9 mouse cellular contexts compared by ENCODE assay signal in genomic region chr8:57333795-57334551, GRCm38 (mm10). TPM values are rescaled to one million over a fixed set of nuclear protein-coding genes. Genes with fewer than 3 reads are reported as not detected.
DNase-seq lines count a peak whose midpoint lies in the region; ATAC-seq and TF ChIP-seq lines count a peak whose summit lies in the region.
"Had no signal": no experiment of that assay in that cellular context is flagged by ENCODE, and none has a peak within 500 bp of the region (broad histone marks: within the 10 kb centered on the region; RNA-seq: fewer than 3 reads in every experiment).

No protein-coding gene starts in this region.

- no peak overlapping the region; the same call in 1 of the 2 replicates for H3K4me3 ChIP-seq in midbrain, embryonic 10.5 days
- no peak overlapping the region for H3K4me3 ChIP-seq in midbrain, postnatal 0 days (ENCODE audit: low read depth, low read length)
- H3K4me3 ChIP-seq in forebrain, embryonic 13.5 days: no peak overlapping the region
- H3K4me3 ChIP-seq in intestine, embryonic 14.5 days (ENCODE audit: low read depth, low read length): peak overlapping the region; percentile 41
- peak overlapping the region; percentile 34 for H3K4me3 ChIP-seq in stomach, embryonic 15.5 days (replicated peaks)

- H3K9ac ChIP-seq in midbrain, postnatal 0 days (replicated peaks; ENCODE audit: low read length, poor library complexity, severe bottlenecking): no peak overlapping the region
- H3K9ac ChIP-seq in forebrain, embryonic 13.5 days: no peak overlapping the region
- peak overlapping the region; percentile 61 for H3K9ac ChIP-seq in intestine, embryonic 14.5 days (ENCODE audit: low read length)
- H3K9ac ChIP-seq in stomach, embryonic 15.5 days: no peak overlapping the region

- H3K27ac ChIP-seq in midbrain, embryonic 10.5 days (replicated peaks): no peak overlapping the region
- no peak overlapping the region for H3K27ac ChIP-seq in midbrain, postnatal 0 days (ENCODE audit: low read depth, low read length)
- no peak overlapping the region for H3K27ac ChIP-seq in forebrain, embryonic 13.5 days
- peak overlapping the region; percentile 85 for H3K27ac ChIP-seq in intestine, embryonic 14.5 days (ENCODE audit: low read depth)
- H3K27ac ChIP-seq in stomach, embryonic 15.5 days: peak overlapping the region; percentile 74

- no peak for ATAC-seq in midbrain, postnatal 0 days (ENCODE audit: low FRiP score)
- 0 out of 2 replicates have a peak, but pooled peaks have one; percentile 14 for ATAC-seq in forebrain, embryonic 13.5 days
- ATAC-seq in intestine, embryonic 14.5 days (replicated peaks; ENCODE audit: low FRiP score, low TSS enrichment, low read depth): no peak; the same call in 1 of the 2 replicates
- ATAC-seq in stomach, embryonic 15.5 days (ENCODE audit: insufficient read depth, low FRiP score, low read depth): no peak
- ATAC-seq: activated CD4-positive, CD25-positive, alpha-beta regulatory T cell, adult 4 months had no signal

- H3K4me2 ChIP-seq in midbrain, postnatal 0 days (ENCODE audit: low read depth, low read length, poor library complexity, severe bottlenecking): no peak overlapping the region
- no peak overlapping the region for H3K4me2 ChIP-seq in forebrain, embryonic 13.5 days
- peak overlapping the region; percentile 53 for H3K4me2 ChIP-seq in intestine, embryonic 14.5 days (ENCODE audit: low read length)
- H3K4me2 ChIP-seq in stomach, embryonic 15.5 days: peak overlapping the region; percentile 54

- WGBS in midbrain, embryonic 10.5 days: under 1% methylated on average over 41 of the region's 41 CpGs
- under 1% methylated on average over 41 of the region's 41 CpGs for WGBS in midbrain, postnatal 0 days
- WGBS in forebrain, embryonic 13.5 days: under 1% methylated on average over 41 of the region's 41 CpGs
- WGBS in intestine, embryonic 14.5 days: under 1% methylated on average over 41 of the region's 41 CpGs
- WGBS in stomach, embryonic 15.5 days: 2% methylated on average over 41 of the region's 41 CpGs

- H3K9me3 ChIP-seq in midbrain, embryonic 10.5 days (replicated peaks): no peaks in the 10 kb centered on the region
- no peaks in the 10 kb centered on the region for H3K9me3 ChIP-seq in midbrain, postnatal 0 days (ENCODE audit: low read length)
- no peaks in the 10 kb centered on the region for H3K9me3 ChIP-seq in forebrain, embryonic 13.5 days (replicated peaks)
- no peaks in the 10 kb centered on the region for H3K9me3 ChIP-seq in intestine, embryonic 14.5 days (ENCODE audit: control insufficient read depth, low read length)
- H3K9me3 ChIP-seq in stomach, embryonic 15.5 days: no peaks in the 10 kb centered on the region

- H3K36me3 ChIP-seq in midbrain, embryonic 10.5 days: no peaks in the 10 kb centered on the region
- no peaks in the 10 kb centered on the region for H3K36me3 ChIP-seq in midbrain, postnatal 0 days (ENCODE audit: insufficient read depth, low read length)
- no peaks in the 10 kb centered on the region for H3K36me3 ChIP-seq in forebrain, embryonic 13.5 days (ENCODE audit: poor library complexity, severe bottlenecking)
- H3K36me3 ChIP-seq in intestine, embryonic 14.5 days (ENCODE audit: control insufficient read depth, insufficient read depth, low read length): no peaks in the 10 kb centered on the region
- H3K36me3 ChIP-seq in stomach, embryonic 15.5 days: no peaks in the 10 kb centered on the region

- no peak for TF ChIP-seq CTCF in midbrain, postnatal 0 days (IDR thresholded peaks at IDR 0.05)

- peaks cover 18% of the 10 kb centered on the region for H3K4me1 ChIP-seq in midbrain, embryonic 10.5 days
- no peaks in the 10 kb centered on the region for H3K4me1 ChIP-seq in midbrain, postnatal 0 days (ENCODE audit: insufficient read depth, low read length)
- no peaks in the 10 kb centered on the region for H3K4me1 ChIP-seq in forebrain, embryonic 13.5 days
- 0 out of 2 replicates have a peak, but pooled peaks cover 4% of the 10 kb centered on the region for H3K4me1 ChIP-seq in intestine, embryonic 14.5 days (replicated peaks; ENCODE audit: control insufficient read depth, insufficient read depth, low read length)
- no peaks in the 10 kb centered on the region for H3K4me1 ChIP-seq in stomach, embryonic 15.5 days

- peaks cover 100% of the 10 kb centered on the region for H3K27me3 ChIP-seq in midbrain, embryonic 10.5 days (ENCODE audit: low read depth, poor library complexity, severe bottlenecking)
- H3K27me3 ChIP-seq in midbrain, postnatal 0 days (ENCODE audit: insufficient read depth, low read length): peaks cover 95% of the 10 kb centered on the region
- H3K27me3 ChIP-seq in forebrain, embryonic 13.5 days: peaks cover 100% of the 10 kb centered on the region
- H3K27me3 ChIP-seq in intestine, embryonic 14.5 days (replicated peaks; ENCODE audit: control insufficient read depth, insufficient read depth, low read length): peaks cover 41% of the 10 kb centered on the region
- peaks cover 31% of the 10 kb centered on the region for H3K27me3 ChIP-seq in stomach, embryonic 15.5 days (replicated peaks)

- DNase-seq in midbrain, embryonic 10.5 days (ENCODE audit: low spot score): peak; percentile 79
- no peak for DNase-seq in midbrain, postnatal 0 days (ENCODE audit: low spot score)
- peak; percentile 83 for DNase-seq in intestine, embryonic 14.5 days (ENCODE audit: low spot score)
- no peak for DNase-seq in gastrocnemius, adult 8-10 months (ENCODE audit: low spot score in 2 of 2)
- DNase-seq in cerebellum, postnatal 36 days: no peak
- DNase-seq: thymus, postnatal 14 days had no signal

RNA-seq across cellular contexts. Expression of gene Hand2, which starts 13.2 kb away (rescaled TPM):
- polyA plus RNA-seq in midbrain, embryonic 10.5 days (2016; fragmentation: Nextera tagmentation; extraction: Ambion mirVana): not detected in 2 replicates
- total RNA-seq in midbrain, postnatal 0 days (2014; rRNA removed): not detected in 2 replicates
- polyA plus RNA-seq in midbrain, postnatal 0 days (2015; fragmentation: Nextera tagmentation; extraction: Ambion mirVana): not detected in 2 replicates
- not detected in 2 replicates for polyA plus RNA-seq in forebrain, embryonic 13.5 days (2015; fragmentation: Nextera tagmentation; extraction: Ambion mirVana)
- polyA plus RNA-seq in intestine, embryonic 14.5 days (2014; fragmentation: Nextera tagmentation; extraction: Ambion mirVana): 13.1 and 15.9 TPM in 2 replicates
- 9.4 and 9.8 TPM in 2 replicates for polyA plus RNA-seq in stomach, embryonic 15.5 days (2015; fragmentation: Nextera tagmentation; extraction: Ambion mirVana)
- total RNA-seq in gastrocnemius, adult 8-10 months (2022): under 1 TPM in 2 of 4 experiments, not detected in 2; 0.11 to 0.15 TPM
- polyA plus RNA-seq: activated CD4-positive, CD25-positive, alpha-beta regulatory T cell, adult 4 months had no signal

Comparison
In these comparisons a context has a peak if more than half of its experiments do, and no peak if none do; other contexts are left out.
1. DNase-seq: peak in midbrain, embryonic 10.5 days (single experiment) and intestine, embryonic 14.5 days (single experiment); none in midbrain, postnatal 0 days (single experiment), gastrocnemius, adult 8-10 months (0 of 2) and cerebellum, postnatal 36 days (0 of 2).
2. H3K27ac ChIP-seq: peak in intestine, embryonic 14.5 days (single experiment) and stomach, embryonic 15.5 days (single experiment); none in midbrain, embryonic 10.5 days (single experiment), midbrain, postnatal 0 days (single experiment) and forebrain, embryonic 13.5 days (single experiment).
3. H3K4me3 ChIP-seq: peak in intestine, embryonic 14.5 days (single experiment) and stomach, embryonic 15.5 days (single experiment); none in midbrain, embryonic 10.5 days (single experiment), midbrain, postnatal 0 days (single experiment) and forebrain, embryonic 13.5 days (single experiment).
4. H3K4me2 ChIP-seq: peak in intestine, embryonic 14.5 days (single experiment) and stomach, embryonic 15.5 days (single experiment); none in midbrain, postnatal 0 days (single experiment) and forebrain, embryonic 13.5 days (single experiment).
5. RNA of gene Hand2, which starts 13.2 kb away (polyA plus RNA-seq): 13.1 to 15.9 TPM in intestine, embryonic 14.5 days and 9.4 to 9.8 TPM in stomach, embryonic 15.5 days; not detected in forebrain, embryonic 13.5 days, not detected in midbrain, embryonic 10.5 days and not detected in midbrain, postnatal 0 days; every median in the first group is over 10 times any median in the second.